Mouse (Mus musculus) neural tube, embryonic 10.5 days (tissue): Measurements from ENCODE around the gene Sec14l5.
A peak's percentile ranks its signal among the peaks of the same experiment; 100 is the strongest.

Experiments
- DNase-seq: peaks from one replicate; pipeline ENCODE4 v3.0.0-alpha.2; 2017; ENCODE audit warnings: low spot score; ENCODE audit errors: extremely low spot score

The Sec14l5 gene

DNA sequence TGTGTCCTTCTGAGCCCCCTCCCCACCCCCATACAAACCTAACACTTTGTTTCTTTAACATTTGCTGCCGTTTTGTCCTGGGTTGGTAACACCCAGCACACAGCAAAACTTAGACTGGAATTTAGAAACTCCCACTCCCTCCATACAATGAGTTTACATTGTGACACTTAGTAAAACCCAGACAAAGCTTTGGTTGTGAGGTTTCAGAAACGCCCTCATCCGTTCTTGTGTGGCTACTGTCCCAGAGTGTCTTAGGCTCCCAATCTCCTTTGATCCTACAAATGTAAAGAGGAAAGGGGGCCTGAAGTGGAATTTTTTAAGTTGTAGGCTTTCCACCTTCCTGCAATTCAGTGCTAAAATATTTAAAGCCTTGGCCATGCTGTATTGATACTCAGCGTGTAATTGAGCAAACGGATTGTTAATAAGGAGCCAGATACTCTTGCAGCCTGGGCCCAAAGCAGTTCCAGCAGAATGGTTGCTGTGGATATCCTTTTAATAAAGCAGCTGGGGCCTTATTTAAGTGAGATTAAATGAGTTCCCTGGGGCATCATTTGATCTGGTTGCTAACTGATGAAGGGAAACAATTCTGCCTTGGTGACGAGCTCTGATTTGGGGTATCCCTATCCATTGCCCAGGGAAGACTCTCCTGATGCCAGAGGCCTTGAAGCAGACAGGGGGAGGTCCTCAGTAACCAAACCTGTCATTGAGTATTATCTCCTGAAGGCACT is 6.6 kb downstream of the Sec14l5 start:
- no peak for DNase-seq

DNA sequence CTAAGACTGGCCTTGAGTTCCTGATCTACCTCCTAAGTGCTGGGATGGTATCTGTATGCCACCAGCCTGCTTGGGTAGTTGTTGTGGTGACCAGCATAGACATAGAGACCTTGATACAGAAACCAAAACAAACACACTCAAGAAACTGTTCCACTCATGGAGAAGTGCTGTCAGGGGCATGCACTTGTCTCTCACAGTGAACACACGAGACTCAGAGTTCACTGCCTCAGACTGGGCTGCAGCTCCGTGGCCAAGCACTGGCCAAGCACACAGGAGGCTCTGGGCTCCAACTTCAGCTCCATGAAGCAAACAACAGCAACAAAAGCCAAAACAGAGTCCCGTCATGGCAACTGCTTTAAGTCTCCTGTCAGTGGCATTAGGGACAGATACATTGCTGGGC is 8.1 kb downstream of the Sec14l5 start:
- no peak for DNase-seq

DNA sequence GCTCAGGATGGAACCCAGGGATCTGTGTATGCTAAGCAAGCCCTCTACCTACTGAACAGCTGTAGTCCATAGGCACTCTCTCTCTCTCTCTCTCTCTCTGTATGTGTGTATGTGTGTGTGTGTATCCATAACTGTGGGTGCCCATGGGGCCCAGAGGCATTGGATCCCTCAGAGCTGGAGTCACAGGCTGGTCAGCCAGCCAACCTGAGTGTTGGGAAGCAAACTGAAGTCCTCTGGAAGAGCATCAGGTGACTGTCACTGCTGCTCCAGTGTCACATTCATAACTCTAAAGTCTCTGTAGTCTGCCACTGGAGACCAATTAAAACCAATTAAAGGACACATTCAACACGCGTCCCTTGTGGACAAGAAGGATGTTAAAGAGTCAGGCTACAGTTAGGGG is 9.6 kb downstream of the Sec14l5 start:
- no peak for DNase-seq

DNA sequence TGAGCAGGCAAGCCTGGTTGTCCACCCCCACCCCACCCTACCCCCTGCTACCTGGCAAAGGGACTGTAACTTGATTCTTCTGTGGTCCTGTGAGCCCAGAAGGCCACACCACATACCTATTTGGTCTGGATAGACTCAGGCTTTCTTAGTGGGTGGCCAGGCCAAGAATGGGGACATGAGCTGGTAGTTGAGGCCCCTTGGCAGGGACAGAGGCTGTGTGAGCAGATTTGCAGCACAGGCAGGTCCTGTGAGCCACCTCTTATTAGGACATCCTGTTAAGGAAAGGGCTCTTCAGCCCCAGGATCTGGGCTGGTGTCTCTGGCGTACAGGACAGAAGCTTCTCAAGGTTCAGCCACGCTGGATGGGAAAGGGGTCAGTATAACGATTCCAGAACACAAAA is 10.2 kb downstream of the Sec14l5 start:
- DNase-seq = no peak

DNA sequence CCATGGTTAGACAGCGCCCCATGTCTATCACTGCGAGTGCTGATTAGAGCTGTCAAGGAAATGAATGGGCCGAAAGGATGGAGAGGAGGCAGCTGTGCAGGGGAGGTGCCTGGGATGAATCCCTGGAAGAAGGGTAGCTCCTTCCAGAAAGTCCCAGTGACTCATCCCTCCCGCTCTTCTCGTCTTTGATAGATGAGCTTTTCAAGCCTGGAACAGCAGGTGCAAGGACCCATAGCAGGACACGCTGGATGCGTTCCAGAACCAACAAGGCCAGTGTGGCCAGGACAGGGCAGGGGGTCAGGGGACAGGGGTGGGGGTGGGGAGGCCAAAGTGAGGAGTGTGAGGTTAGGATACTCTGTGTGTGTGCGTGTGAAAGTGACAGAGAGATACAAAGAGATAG is 12.3 kb downstream of the Sec14l5 start:
- no peak for DNase-seq

DNA sequence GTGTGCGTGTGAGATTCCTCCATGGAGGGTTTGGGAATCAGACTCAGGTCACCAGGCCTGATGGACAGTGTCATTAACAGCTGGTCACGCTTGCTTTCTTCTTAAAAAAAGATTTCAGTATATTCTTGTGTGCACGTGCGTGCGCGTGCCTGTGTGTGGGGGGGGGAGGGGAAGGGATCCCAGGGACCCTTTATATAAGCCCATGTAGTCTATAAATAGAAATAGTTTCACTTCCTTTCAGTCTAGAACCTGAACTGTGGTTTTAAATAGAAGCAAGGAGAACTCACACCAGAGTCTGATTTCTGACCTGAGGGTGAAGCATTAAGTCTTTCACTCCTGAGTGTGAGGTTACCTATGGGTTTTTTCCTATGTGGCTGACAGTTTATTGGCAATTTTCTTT is 17.4 kb downstream of the Sec14l5 start:
- DNase-seq = no peak

DNA sequence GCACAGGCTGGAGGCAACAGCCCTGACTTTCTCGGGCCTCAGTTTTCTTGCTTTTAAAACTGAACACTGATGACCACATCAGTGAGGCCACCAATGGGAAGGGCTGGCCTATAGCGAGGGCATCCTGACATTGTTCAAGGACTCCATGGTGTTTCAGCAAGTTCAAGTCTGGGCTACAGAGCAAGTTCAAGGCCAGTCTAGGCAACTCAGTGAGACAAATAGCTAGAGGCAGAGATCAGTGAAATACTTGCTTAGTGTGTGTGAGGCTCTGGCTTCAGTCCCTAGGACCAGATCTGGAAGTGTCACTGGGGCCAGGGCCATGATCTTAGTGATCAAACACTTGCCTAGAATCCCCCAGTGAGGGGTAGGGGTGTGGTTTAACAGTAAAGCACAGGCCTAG is 21.1 kb downstream of the Sec14l5 start:
- DNase-seq = no peak

DNA sequence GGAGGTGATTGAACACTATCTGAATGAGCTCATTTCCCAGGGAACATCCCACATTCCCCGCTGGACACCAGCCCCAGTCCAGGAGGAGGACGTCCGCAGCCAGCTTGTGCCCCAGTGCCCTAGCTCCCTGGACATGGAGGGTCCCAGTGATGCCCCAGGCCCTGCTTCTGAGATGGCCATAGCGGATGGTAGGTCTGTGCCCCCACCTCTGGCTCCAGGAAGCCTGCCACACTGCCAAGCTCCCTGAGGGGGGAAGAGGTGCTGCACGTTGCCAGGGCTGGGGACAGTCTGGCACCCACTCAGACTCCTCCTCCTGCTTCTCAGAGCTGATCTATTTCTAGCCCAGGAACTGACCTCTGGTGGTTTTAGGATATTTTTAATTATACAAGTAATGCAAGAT is 21.9 kb downstream of the Sec14l5 start:
- DNase-seq = no peak

DNA sequence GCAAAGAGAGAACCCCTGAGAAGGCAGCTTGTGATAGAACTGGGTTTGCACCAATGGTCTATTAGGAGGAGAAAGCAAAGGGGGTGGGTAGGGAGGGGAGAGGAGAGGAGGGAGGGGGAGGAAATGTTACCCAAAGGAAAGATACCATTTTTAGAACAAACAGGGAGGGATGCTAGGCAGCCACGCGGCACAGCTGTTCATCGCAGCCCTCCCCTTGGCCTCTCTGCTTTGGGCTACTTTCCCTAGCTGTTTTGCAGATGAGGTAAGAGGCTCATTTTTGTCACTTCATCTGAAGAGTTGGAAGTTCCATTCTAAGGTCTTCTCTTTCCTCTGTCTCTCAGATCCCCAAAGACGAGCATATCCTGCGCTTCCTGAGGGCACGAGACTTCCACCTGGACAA is 25.7 kb downstream of the Sec14l5 start:
- DNase-seq = no peak

DNA sequence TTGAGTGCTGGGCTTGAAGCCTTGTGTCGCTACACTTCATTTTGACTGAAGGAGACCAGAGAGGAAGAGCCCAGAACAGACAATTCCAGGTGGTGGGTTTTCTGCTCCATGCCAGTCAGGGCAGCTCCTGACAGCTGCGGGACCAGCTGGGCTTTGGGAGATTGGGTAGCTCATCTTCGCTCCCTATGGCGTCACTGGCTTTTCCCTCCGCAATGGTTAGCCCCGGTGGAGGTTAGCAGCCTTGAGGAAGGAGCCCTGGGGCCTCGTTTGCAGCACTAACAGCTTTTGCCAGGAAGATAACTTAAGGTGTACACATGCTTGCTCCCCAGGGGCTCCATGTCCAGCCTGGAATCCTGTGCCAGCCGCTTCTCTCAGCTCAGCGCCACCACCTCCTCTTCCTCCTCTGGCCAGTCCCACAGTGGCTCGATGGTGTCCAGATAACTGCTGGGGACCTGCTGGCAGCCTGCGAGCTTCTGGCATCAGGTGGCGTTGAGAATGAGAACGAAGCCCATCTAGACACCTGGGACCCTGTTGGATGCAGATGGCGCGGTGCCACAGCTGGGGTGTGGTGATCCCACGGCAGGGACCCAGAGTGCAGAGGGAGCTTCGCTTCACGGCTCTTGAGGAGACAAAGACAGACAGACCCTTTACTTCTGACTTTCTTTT is 36.5 kb downstream of the Sec14l5 start:
- no peak for DNase-seq

DNA sequence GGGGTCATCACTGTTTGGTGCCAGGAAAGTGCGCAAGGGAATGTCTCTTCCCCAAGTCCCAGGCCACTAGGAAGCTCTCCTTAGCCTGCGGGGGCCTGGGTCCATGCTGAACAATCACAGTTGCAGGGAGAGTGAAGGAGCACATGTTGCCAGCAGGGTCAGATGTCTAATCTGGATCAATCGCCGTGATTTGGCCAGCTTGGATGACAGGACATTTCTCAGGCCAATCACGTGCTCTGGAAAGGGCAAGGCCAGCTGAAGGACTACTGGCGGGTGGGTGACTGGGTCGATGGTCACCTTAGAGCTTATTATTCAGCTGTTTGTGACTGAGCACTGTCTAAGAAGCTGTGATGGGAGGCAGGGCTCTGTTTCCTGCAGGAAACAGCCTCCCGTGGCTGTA is 37.2 kb downstream of the Sec14l5 start:
- DNase-seq = no peak

DNA sequence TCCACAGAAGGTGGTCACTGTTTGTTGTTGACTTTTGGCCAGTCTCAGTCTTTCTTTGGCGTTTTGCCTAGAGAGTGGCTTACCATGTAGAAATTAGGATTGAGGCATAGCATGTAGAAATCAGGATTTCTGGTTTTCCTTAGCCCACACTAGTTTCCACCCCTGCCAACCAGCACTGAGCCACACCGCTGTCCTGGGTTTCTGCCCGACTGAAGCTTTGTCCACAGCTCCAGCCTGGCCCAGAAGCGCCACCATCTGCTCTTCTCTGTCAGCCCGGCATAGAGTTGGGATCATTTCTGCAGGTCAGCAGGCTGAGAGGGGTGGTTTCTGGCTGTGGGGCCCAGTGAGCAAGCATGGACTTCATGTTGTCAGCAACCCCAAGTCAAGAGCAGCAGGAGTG is 38.0 kb downstream of the Sec14l5 start:
- DNase-seq = no peak

DNA sequence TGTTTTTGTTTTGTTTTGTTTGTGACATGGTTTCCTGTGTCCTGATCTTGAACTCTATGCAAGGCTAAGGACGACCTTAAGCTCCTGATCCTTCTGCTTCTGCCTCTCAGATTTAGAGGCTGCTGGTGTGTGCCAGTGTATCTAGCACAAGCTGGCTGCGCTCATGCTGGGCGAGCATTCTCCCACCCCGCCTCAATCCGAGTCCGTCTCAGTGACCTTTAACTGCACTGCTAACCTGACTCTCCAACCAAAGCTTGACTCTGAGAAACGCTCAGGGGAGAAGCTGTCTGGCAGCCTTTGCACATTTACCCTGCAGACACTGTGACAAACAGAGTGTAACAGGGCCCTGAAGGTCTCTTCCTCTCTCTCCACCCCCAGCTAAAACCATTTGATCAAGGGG is 38.8 kb downstream of the Sec14l5 start:
- DNase-seq = no peak

DNA sequence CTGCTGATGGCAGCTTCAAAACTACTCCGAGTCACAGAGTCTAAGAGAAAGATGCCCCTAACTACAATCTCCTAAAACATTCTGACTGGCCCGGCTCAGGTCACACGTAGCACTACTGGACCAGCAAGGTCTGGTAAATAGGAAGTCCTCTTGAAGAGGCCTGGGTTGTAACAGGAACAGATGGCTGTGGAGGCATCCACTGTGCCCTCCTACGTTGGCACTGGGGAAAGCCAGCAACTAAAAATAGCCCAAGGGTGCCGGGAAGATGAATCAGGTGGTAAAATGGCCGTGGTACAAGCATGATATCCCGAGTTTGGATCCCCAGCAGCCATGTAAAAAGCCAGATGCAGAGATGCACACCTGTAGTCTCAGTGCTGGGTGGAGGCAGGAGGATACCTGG is 39.3 kb downstream of the Sec14l5 start:
- no peak for DNase-seq

DNA sequence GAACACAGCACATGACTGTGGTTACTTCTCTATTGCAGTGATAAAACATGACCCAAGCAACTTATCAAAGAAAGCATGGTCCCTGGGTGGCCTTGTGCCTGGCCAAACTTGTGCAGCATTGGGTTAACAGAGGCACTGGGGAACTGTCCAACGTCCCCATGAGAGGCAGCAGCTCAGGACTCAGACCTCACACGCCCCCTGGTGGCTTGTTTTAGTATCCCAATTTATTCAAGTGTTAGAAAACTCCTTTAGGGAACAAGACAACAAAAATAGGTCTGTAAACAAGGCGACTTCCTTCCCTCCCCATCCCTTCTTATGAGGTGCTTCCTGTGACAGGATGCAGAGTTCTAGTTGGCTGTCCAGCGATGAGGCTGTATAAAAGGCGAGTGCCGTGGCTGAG is 48.2 kb downstream of the Sec14l5 start:
- peak; percentile 35 for DNase-seq

DNA sequence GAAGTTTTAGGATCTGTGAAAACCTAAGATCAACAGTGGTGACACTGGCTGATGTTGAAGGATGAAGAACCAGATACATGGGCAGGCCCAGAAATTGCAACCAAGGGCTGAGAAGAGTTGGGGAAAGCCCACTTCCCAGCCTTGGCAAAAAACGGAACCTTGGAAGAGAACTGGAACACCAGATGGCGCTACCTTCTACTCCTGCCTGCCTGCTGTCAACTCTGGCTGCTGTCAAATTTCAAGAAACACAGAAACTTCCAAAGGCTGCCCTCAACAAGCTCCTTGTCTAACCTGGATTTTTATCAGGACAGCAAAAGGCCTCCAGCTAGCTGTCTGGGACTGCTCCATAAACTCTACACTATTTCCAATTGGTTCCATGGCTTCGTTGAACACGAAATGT is 55.8 kb downstream of the Sec14l5 start:
- peak; percentile 27 for DNase-seq

DNA sequence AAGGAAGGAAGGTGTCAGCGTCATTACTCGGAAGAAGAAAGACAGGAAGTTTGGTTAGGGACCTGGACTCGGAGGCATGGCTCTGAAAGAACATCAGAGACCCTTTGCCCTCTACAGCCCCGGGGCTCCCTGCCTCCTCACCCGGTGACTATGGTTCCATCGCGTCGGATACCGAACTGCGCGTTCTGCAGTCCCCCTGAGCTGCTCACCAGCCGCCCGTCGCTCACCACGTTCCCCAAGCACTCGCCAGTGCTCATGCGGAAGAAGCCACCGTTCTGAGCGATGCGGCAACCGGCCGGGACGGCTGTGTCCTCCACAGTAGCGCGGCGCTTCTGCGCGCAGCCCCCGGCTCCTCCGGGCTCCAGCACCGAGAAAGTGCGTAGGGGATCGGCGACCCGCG is 56.3 kb downstream of the Sec14l5 start:
- DNase-seq = no peak

DNA sequence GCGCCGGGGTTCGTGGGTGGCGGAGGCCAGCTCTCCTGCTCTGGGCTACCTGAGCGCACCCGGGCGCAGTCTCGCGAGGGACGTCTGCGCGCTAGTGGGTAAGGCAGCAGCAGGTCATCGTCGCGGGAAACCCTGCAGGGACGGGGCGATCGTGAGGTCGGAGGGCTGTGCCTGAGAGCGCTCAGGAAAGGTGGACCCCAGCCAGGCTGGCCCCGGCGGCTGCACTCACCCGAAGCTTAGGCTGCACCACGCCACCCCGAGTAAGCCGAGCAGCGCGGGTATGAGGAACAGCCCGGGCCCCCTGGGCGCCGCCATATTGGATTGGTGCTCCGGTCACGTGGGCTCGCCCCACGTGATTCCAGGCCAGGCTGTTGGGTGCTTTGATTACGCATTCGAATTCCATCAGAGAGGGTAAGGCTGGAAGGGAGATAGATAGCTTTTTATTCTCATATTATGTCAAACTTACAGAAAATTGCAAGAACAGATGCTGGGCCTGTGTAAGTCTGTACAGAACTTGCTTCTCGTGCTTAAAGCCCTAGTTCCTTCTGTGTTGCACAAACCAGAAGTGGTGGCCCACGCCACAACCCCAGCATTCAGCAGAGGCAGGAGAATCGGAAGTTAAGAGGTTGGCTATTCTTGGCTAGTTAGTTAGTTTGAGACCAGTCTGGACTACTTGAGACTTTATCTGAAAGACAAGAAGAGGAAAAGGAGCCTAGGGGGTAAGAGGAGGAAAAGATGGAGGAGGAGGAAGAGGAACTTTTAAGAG is 56.9 kb downstream of the Sec14l5 start, which contains the start of gene Nagpa:
Gene Nagpa, minus strand, starts transcription at position 345 of the 766 bp plus-strand sequence.
- peak; percentile 81 for DNase-seq

DNA sequence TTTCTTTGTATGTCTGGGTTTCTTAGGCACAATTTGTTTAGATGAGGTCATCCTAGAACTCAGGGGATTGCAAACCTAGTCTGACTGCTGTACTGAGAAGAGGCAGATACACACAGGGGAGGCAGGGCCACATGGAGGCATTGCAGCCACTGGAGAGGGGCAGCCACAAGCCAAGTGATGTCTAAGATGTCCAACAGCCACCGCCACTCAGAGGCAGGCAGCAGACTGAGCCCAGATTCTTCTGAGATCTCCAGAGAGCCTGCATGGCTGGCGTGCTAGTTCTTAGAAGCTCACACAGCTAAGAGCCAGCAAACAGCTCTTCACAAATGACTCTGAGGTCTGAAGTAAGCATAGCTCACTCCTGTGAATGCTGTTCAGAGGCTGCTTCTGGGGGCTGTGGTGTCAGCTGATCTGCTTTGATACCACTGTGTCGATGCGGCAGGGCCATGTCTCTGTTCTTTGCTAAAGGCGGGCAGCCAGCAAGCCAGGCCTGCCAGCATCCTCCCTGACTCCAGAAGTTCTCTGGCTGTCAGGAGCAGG is 58.6 kb downstream of the Sec14l5 start:
- no peak for DNase-seq

DNA sequence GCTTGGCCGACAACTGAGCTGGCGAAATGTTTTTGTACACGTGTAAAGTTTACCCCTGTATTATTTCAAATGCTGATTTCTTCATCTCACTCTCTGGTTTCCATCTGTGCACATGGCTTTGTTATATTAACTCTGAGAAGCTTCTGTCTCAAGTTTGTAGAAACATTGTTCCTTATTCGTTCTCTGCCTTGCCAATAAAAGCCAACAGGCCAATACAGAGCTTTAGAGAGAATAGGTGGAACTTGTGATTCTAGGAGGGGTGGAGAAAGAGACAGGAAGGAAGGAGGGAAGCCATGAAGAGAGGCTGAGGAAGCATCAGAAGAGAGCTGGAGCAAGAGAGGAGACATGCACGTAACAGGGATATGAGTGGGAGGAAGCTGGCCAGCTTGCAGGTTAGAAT is 59.1 kb downstream of the Sec14l5 start:
- no peak for DNase-seq

DNA sequence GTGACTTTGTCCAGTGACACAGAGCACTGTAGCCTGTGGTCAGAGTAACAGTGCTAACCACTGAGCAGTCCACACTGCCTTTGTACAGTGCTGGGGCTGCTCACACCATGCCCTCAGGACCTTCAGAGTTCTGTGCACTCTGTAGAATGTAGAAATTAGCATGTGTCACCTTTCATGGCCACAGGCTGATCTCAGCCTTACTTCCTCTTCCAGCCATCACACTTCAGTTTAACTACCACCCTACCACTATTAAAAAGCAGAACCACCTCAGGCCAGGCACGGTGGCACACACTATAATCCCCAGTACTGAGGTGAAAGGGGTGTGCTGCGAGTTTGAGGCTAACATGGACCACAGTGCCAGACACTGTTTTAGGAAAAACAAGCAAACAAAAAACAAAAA is 63.5 kb downstream of the Sec14l5 start:
- DNase-seq = no peak

DNA sequence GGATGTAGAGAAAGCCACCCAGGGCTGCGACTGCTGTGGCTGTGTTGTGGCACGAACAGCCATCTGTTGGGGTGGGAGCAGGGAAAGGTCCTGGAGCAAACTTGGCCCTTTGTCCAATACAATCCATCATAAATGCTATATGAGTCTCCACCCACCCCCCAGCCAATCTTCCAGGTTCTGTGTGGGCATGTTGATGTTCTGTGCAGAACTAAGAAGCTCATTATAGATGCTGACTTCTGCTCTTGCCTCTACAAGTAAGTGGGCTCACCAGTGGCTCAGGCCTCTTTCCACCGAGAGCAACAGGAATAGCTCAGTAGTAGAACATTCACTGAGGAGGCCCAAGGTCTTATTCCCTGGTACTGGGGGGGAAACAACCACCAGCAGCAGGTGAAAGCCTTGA is 65.2 kb downstream of the Sec14l5 start:
- no peak for DNase-seq
